Mouse (Mus musculus) liver, postnatal 0 days (tissue): ENCODE measurements around the gene C1qtnf9.

Experiments used
- CTCF ChIP-seq: sonication (generic); IDR thresholded peaks from 2 replicates; pipeline ENCODE4 v1.5.1; 2016; ENCODE audit warnings: antibody characterized with exemption, low read depth
- EP300 ChIP-seq: IDR thresholded peaks from 2 replicates; pipeline ENCODE4 v1.6.1; 2016; ENCODE audit warnings: antibody characterized with exemption, low read depth, mild to moderate bottlenecking

DNA sequence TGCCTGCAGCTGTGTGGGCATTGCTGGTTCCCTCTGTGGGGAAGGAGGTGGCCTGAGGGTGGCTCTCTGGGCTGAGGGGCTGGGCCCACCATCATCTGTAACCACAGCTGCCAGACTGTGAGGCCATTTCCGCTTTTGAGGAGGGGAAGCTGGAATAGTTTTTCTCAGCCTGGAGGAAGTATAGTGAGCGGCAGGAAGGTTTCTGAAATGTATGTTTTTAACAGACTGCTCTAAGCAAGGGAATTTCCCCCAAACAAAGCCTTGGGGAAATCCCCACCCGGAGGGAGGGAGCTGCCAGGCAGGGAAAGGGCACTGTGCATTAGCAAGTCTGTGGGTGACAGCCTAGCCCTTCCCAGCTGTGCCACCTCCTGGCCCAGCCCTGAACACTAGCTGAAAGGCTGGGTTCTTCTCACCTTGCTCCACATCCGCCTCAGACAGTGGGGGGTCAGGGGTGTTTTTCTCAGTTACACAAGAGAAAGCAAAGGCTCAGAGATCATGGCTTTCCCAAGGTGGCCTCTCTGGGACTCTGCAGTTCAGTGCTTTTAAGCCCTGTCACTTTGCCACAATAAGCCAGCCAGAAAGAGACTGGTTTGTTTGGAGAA lies 31.2 kb upstream of the C1qtnf9 start:
- TF ChIP-seq EP300 (peak; percentile 30; the same call in 1 of the 2 replicates), CTCF (no peak)
